Mouse (Mus musculus): ENCODE measurements around the gene Mrgprh. TPM values are rescaled to one million over a fixed set of nuclear protein-coding genes. Genes with fewer than 3 reads are reported as not detected.

Gene Mrgprh
- total RNA-seq (2023): not detected

GRCm38 (mm10) chr17:12875734-12876133, at the start of gene Mrgprh:
TSS of gene Mrgprh (plus strand) at chr17:12876034.

DNA sequence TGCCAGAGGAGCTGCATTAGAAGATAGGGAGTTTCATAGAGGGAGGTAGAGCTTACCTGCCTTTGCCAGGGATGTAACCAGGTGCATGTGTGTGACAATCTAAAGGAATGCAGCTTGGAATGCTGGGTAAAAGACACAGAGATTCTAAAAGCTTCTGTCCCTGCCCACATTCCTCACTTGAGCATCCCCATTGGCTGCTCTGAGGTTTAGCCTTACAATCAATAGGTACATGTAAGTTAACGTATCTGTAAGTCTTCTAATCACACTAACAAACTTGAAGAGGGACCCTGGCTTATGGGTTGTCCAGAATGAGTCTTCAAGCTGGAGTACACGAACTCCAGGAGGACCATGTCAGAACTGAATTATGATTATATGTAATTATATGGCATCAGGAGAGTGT, 7.8 kb upstream of the Mrgprh start, which contains the start of gene Mas1:
TSS of gene Mas1 (minus strand) at position 101 of the 400 bp plus-strand sequence.

GRCm38 (mm10) chr17:12909361-12910280, 33.8 kb downstream of the Mrgprh start, which contains the start of gene Pnldc1:
TSS of gene Pnldc1 (minus strand) at chr17:12910230.

DNA sequence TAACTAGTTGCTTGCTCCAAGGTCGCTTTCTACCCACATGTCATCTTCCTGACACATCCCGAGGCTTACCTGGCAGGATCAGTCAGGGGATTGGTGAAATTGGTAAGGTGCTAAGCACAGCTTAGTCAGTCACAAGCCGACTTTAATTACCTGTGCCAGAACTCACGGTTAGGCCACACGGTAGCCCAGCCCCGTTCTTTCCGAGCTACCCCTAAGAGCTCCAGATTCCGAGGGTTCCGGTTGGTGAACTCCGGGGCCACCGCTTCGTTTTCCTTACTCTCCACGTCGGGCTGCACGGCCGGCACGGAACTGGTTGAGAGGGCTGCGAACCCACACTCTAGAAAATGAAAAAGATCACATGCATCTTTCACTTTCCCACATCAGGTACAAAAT, 39.6 kb downstream of the Mrgprh start, which contains the start of gene Tcp1:
TSS of gene Tcp1 (plus strand) at position 214 of the 393 bp plus-strand sequence.

DNA sequence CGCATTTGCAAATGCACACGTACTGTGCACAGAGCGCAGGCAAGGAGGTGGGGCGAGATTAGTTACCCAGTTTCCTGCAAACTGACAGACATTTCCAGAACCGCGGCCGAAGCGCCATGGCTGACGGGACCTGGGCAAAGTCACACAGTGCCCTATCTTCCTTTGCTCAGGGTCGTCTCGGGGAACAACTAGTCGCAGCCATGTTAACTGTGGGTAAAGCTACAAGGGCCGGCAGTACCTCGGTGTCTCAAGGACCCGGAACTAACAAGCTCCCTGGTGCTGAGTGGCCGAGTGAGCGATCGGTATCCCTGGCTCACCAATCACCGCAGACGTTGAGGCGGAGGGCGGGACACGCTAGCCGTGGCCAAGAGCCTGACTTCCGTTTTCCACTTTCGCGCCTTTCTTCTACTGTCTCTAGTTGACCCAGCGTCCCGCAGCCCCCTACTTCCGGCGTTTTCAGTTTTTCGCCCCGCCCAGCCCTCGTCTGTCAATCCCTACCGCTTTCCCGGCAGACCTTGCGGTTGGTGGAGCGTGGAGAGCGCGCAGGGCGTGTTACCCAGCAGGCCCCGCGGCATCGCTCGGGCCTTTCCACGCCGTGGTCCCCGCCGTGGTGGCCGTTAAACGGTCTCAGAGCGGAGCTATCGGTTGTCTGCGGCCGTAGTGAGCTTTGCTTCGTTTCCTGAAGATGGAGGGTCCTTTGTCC, 40.2 kb downstream of the Mrgprh start, which contains the start of gene Mrpl18:
TSS of gene Mrpl18 (minus strand) at position 465 of the 703 bp plus-strand sequence.

Other genes with a start within 250 kb of the Mrgprh start
- not detected for gene Slc22a1, start 200.2 kb upstream of the Mrgprh start, total RNA-seq (2023)
- 10 to 100 TPM; 26.3 to 30.7 TPM for gene Igf2r, start 106.4 kb upstream of the Mrgprh start, total RNA-seq (2023)
- gene Mas1, start 7.9 kb upstream of the Mrgprh start, total RNA-seq (2023): not detected
- 1 to 10 TPM in 1 of 2 experiments, under 1 TPM in 1; 0.29 to 1.1 TPM for gene Pnldc1, start 34.2 kb downstream of the Mrgprh start, total RNA-seq (2023)
- gene Tcp1, start 39.7 kb downstream of the Mrgprh start, total RNA-seq (2023): 100 to 1,000 TPM in 1 of 2 experiments, 10 to 100 TPM in 1; 96.1 to 102 TPM
- gene Mrpl18, start 40.3 kb downstream of the Mrgprh start, total RNA-seq (2023): 10 to 100 TPM; 50.2 to 57.0 TPM
- gene Acat3, start 64.6 kb downstream of the Mrgprh start, total RNA-seq (2023): under 1 TPM in 1 of 2 experiments, not detected in 1; 0.73 TPM
- 1 to 10 TPM; 8.8 to 9.2 TPM for gene Acat2, start 84.7 kb downstream of the Mrgprh start, total RNA-seq (2023)
- 10 to 100 TPM; 64.4 to 72.9 TPM for gene Wtap, start 118.1 kb downstream of the Mrgprh start, total RNA-seq (2023)
- gene Sod2, start 130.8 kb downstream of the Mrgprh start, total RNA-seq (2023): 10 to 100 TPM; 44.6 to 60.1 TPM
- gene Gpr31b, start 176.3 kb downstream of the Mrgprh start, total RNA-seq (2023): under 1 TPM in 1 of 2 experiments, not detected in 1; 0.90 TPM
- gene Tcp10b, start 185.1 kb downstream of the Mrgprh start, total RNA-seq (2023): not detected